Mouse (Mus musculus) hindbrain, embryonic 16.5 days (tissue): ENCODE measurements around the gene Micu1. TPM values are rescaled to one million over a fixed set of nuclear protein-coding genes. Genes with fewer than 3 reads are reported as not detected.

Experiments used
- ATAC-seq: fragments of 200-750 bp; cut with Nextera tagmentation; 2 replicates; pipeline ENCODE4 v1.8.0; 2017; ENCODE audit warnings: moderate TSS enrichment, moderate library complexity
- H3K27ac ChIP-seq: fragments of 300-500 bp; sonication (generic); 2 replicates; pipeline ENCODE4 v1.5.1; 2014; ENCODE audit warnings: low read depth, mild to moderate bottlenecking, control low read depth, low read length, moderate library complexity
- H3K27me3 ChIP-seq: fragments of 300-500 bp; sonication (generic); replicated peaks from 2 replicates; pipeline ENCODE4 v1.6.1; 2014; ENCODE audit warnings: low read length; ENCODE audit not compliant: control insufficient read depth, insufficient read depth
- H3K36me3 ChIP-seq: fragments of 300-500 bp; sonication (generic); 2 replicates; pipeline ENCODE4 v1.6.1; 2014; ENCODE audit warnings: mild to moderate bottlenecking, low read length, moderate library complexity, mixed read lengths; ENCODE audit not compliant: control insufficient read depth, insufficient read depth
- H3K4me1 ChIP-seq: fragments of 300-500 bp; sonication (generic); 2 replicates; pipeline ENCODE4 v1.6.1; 2014; ENCODE audit warnings: low read depth, low read length; ENCODE audit not compliant: control insufficient read depth, insufficient read depth
- H3K4me2 ChIP-seq: fragments of 300-500 bp; sonication (generic); 2 replicates; pipeline ENCODE4 v1.6.1; 2014; ENCODE audit warnings: mild to moderate bottlenecking, low read length, control low read depth, moderate library complexity
- H3K4me3 ChIP-seq: fragments of 300-500 bp; sonication (generic); 2 replicates; pipeline ENCODE4 v1.5.1; 2014; ENCODE audit warnings: mild to moderate bottlenecking, low read length, control low read depth, moderate library complexity
- H3K9ac ChIP-seq: fragments of 300-500 bp; sonication (generic); 2 replicates; pipeline ENCODE4 v1.6.1; 2014; ENCODE audit warnings: low read depth, mild to moderate bottlenecking, control low read depth, low read length, moderate library complexity
- H3K9me3 ChIP-seq: fragments of 300-500 bp; sonication (generic); 2 replicates; pipeline ENCODE4 v1.6.1; 2014; ENCODE audit warnings: mild to moderate bottlenecking, low read length, moderate library complexity; ENCODE audit not compliant: control insufficient read depth
- WGBS: fragments of 180-500 bp; shearing (Covaris S2); extraction: QIAGEN DNeasy Blood & Tissue Kit; methylation state at CpG from one replicate; pipeline ENCODE4 v1.1.7; 2014; 5-methylcytosine and 5-hydroxymethylcytosine counted together
- polyA plus RNA-seq: library from polyadenylated mRNA; unstranded; fragments of >200 nt; fragmentation: Nextera tagmentation; extraction: Ambion mirVana; gene quantifications from 2 replicates; pipeline ENCODE4 v1.2.1, GENCODE M21; 2015

The Micu1 gene
- polyA plus RNA-seq, 1 experiment from 2014 or later, result 85.0 TPM

DNA sequence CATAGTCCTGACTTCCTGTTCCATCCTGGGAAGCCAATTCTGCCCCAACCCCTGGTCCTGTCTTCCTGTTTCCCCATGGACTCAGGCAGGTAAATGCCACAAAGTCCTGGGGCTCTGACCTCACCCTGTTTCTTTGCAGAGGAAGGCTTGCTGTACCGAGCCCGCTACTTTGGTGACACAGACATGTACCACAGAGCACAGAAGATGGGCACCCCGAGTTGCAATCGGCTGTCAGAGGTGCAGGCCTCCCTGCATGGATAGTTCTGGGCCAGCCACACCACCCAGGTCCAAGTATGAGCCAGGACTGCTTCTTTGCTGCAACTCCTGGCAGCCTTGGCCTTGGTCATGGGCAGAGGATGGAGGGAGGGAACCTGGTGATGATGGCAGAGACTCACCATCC, 193.9 kb downstream of the Micu1 start:
- WGBS, result 91% methylated on average over 4 of the region's 4 CpGs
- peaks cover 15% of the 10 kb centered on the region; the same call in 1 of the 2 replicates for H3K36me3 ChIP-seq
- H3K4me3 ChIP-seq, result no peak overlapping the region
- H3K9me3 ChIP-seq, result no peaks in the 10 kb centered on the region
- H3K27me3 ChIP-seq, result no peaks in the 10 kb centered on the region
- ATAC-seq, result no peak
- peak overlapping the region; percentile 97 for H3K27ac ChIP-seq
- H3K4me1 ChIP-seq, result peaks cover 48% of the 10 kb centered on the region
- peak overlapping the region; percentile 37 for H3K9ac ChIP-seq
- no peak overlapping the region for H3K4me2 ChIP-seq

DNA sequence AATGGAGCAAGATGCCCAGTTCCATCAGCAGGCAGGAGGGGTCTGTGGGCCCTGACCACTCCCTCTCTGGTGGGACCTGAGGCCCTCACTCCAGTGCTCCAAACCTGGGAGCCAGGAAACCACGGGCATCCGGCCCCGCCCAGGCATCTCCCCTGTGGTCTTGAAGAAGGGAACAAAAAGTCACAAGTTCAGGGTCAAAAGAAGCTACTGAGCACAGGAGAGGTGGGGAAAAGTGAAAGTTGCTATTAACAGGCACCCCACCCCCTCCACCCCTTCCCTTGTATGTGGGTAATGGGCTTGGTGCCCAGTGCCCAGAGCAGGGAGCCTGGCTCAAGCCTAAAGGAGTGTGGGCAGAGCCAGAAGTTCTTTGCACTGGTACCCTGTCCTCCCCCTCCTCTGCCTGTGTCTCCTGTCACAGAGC, 194.6 kb downstream of the Micu1 start:
- Histone ChIP-seq H3K4me3 (no peak overlapping the region), H3K36me3 (peaks cover 11% of the 10 kb centered on the region; the same call in 1 of the 2 replicates), H3K27ac (peak overlapping the region; percentile 97), H3K9me3 (no peaks in the 10 kb centered on the region), H3K27me3 (no peaks in the 10 kb centered on the region), H3K4me2 (peak overlapping the region; percentile 41), H3K9ac (peak overlapping the region; percentile 46), H3K4me1 (peaks cover 53% of the 10 kb centered on the region)
- 27% methylated on average over 3 of the region's 3 CpGs for WGBS
- peak; percentile 46 for ATAC-seq

DNA sequence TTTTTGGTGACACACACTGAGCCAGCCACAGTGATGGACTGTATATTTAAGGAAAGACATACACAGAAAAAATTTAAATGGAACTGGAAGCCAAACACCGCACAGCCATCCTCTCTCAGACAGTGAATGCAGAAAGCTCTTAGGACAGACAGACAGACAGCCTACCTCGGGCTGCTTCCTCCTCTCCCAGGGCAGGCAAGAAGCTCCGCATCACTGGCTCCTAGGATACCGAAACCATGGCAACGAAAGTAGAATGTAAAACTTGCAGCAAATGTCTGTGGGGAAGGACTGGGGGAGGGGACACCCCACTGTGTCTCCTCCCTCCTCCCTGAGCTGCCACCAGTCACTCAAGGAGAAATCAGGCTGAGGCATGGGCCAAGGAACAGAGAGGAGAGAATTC, 195.2 kb downstream of the Micu1 start:
- WGBS, result 4% methylated on average over 5 of the region's 5 CpGs
- no peak overlapping the region for H3K4me3 ChIP-seq
- H3K4me2 ChIP-seq, result peak overlapping the region; percentile 41
- peaks cover 55% of the 10 kb centered on the region for H3K4me1 ChIP-seq
- ATAC-seq, result peak; percentile 5; the same call in 1 of the 2 replicates
- peaks cover 8% of the 10 kb centered on the region; the same call in 1 of the 2 replicates for H3K36me3 ChIP-seq
- no peaks in the 10 kb centered on the region for H3K27me3 ChIP-seq
- no peaks in the 10 kb centered on the region for H3K9me3 ChIP-seq
- peak overlapping the region; percentile 97 for H3K27ac ChIP-seq
- H3K9ac ChIP-seq, result peak overlapping the region; percentile 46

DNA sequence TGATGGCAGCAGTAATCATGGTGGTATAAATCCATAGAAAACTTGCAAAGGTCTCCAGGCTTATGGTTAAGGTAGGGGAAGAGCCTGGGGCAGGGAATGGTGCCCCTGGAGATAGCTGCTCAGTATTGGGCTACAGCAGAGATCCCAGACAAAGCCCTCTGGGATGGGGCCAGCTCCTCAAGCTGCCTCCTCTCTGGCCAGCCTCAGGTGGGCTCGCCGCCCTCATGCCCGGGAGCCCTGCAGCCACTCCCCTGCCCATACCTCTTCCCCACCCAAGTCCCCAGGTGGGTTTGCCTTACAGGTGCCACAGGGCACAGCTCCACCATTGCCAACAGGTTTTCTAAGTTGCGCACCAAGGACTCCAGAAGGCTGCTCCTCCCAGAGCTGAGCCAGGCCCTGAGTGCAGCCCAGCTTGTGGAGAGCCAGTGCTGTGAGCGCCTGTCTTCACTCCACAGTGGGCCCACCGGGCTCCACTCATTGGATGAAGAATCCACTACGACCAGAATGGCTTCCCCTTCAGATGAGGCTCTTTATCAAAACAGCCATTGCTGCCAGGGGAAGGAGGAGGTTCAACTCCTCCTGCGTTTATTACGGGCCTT, 196.0 kb downstream of the Micu1 start:
- H3K4me1 ChIP-seq, result peaks cover 63% of the 10 kb centered on the region
- H3K27ac ChIP-seq, result peak overlapping the region; percentile 97
- H3K9ac ChIP-seq, result peak overlapping the region; percentile 36; the same call in 1 of the 2 replicates
- ATAC-seq, result no peak
- no peak overlapping the region for H3K4me3 ChIP-seq
- 33% methylated on average over 9 of the region's 9 CpGs for WGBS
- H3K36me3 ChIP-seq, result peaks cover 8% of the 10 kb centered on the region; the same call in 1 of the 2 replicates
- no peak overlapping the region for H3K4me2 ChIP-seq
- no peaks in the 10 kb centered on the region for H3K9me3 ChIP-seq
- H3K27me3 ChIP-seq, result no peaks in the 10 kb centered on the region

DNA sequence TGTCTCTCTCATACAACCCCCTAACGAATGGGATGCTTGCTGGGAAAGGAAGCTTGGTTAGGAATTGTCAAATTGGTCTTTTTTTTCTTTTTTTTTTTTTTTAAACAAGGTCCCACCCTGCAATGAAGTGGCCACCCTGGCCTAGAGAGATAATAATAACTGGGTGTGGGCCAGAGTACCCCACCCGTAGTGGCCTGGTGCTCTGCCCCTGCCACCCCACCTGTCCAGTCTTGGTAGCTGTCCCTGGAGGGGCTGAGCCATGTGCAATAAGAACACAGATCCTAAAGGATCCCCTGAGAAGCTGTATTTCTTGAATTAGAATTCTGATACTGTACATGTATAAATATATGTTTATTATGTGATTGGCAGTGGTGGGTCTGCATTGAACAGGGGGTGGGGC, 196.7 kb downstream of the Micu1 start:
- H3K27me3 ChIP-seq, result no peaks in the 10 kb centered on the region
- peak overlapping the region; percentile 64 for H3K9ac ChIP-seq
- H3K27ac ChIP-seq, result peak overlapping the region; percentile 97
- no peaks in the 10 kb centered on the region for H3K9me3 ChIP-seq
- WGBS, result 9% methylated on average over 2 of the region's 2 CpGs
- no peak for ATAC-seq
- H3K36me3 ChIP-seq, result peaks cover 8% of the 10 kb centered on the region; the same call in 1 of the 2 replicates
- no peak overlapping the region for H3K4me2 ChIP-seq
- no peak overlapping the region for H3K4me3 ChIP-seq
- H3K4me1 ChIP-seq, result peaks cover 64% of the 10 kb centered on the region

DNA sequence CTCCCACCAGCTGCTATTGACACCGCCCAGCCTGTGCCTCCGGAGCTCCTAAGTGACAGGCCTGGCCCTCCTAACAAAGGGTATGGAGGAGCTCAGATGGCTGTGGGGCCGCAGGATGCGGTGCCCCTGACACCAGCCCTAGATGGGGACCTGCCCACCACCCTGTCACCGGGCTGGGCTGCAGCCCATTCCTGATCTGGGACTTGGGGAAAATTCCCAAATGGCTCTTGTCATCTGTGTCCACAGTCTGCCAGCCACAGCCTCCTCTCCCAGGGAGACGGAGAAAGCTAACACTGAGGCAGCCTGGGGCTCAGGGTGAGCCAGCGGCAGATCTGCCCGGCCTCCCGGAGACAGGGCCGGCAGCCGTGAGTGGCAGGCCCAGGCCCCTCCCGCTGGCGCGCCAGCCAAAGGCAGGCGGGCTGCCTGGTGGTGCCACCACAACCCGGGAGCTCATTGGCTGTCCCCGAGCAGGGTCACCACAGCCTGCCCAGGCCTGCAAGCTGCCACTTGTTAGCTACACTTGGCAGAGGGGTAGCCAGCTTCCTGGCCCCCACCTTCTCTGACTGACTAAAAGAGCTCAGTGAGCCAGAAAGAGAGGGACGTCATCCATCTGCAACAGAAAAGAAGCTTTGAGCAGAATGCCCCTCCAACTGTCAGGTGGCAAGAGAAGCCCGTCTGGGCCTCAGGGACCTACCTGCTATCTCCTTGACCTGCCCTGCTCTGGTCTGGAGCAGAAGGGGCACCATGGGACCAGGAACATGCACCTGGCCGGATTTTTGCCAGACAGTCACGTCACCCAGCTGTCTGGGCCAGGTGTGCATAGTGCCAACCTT, 197.3 kb downstream of the Micu1 start:
- Histone ChIP-seq H3K27me3 (no peaks in the 10 kb centered on the region), H3K9ac (peak overlapping the region; percentile 64), H3K9me3 (no peaks in the 10 kb centered on the region), H3K27ac (peak overlapping the region; percentile 97), H3K4me3 (no peak overlapping the region), H3K4me1 (peaks cover 64% of the 10 kb centered on the region), H3K4me2 (peak overlapping the region; percentile 38), H3K36me3 (peaks cover 8% of the 10 kb centered on the region; the same call in 1 of the 2 replicates)
- ATAC-seq, result peak; percentile 93
- WGBS, result 6% methylated on average over 17 of the region's 21 CpGs

DNA sequence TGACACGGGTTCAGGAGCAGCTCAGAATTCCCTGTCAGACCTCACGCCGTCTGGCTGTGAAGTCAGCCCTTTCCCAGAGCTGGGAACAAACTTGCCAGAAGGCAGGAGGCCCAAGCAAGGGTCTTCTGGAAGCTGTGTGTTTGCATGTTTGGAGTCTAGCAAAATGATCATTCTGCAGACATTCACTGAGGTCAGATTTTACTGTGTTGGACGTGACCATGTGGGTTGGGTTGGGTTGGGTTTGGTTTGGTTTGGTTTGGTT, 197.8 kb downstream of the Micu1 start:
- H3K9ac ChIP-seq, result peak overlapping the region; percentile 42
- peaks cover 8% of the 10 kb centered on the region; the same call in 1 of the 2 replicates for H3K36me3 ChIP-seq
- no peak for ATAC-seq
- no peaks in the 10 kb centered on the region for H3K9me3 ChIP-seq
- H3K27ac ChIP-seq, result peak overlapping the region; percentile 97
- H3K27me3 ChIP-seq, result no peaks in the 10 kb centered on the region
- H3K4me1 ChIP-seq, result peaks cover 59% of the 10 kb centered on the region
- H3K4me3 ChIP-seq, result no peak overlapping the region
- peak overlapping the region; percentile 26; the same call in 1 of the 2 replicates for H3K4me2 ChIP-seq
- 25% methylated on average over 4 of the region's 4 CpGs for WGBS

DNA sequence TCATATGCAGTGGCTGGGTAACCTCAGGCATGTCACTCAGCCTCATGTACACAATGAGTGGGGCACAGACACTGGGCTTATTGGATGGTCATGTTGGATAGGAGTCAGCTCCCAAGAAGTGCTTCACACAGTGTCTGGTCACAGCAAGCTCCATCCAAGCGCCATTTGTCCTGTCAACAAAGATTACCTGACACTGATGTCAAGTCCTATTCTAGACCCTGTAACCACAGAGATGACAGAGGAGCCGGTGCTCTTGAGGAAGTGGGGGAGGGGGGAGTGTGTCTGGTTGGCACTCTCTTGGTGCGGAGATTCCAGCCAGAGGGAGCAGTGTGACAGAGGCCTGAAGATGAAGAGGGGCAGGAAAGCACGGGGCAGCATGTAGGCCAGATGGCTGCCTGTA, 198.7 kb downstream of the Micu1 start:
- Histone ChIP-seq H3K4me3 (no peak overlapping the region), H3K4me2 (no peak overlapping the region), H3K4me1 (peaks cover 59% of the 10 kb centered on the region), H3K9me3 (no peaks in the 10 kb centered on the region), H3K27ac (peak overlapping the region; percentile 97), H3K9ac (no peak overlapping the region), H3K27me3 (no peaks in the 10 kb centered on the region), H3K36me3 (peaks cover 5% of the 10 kb centered on the region; the same call in 1 of the 2 replicates)
- 47% methylated on average over 4 of the region's 4 CpGs for whole genome bisulfite sequencing
- ATAC-seq, result no peak

DNA sequence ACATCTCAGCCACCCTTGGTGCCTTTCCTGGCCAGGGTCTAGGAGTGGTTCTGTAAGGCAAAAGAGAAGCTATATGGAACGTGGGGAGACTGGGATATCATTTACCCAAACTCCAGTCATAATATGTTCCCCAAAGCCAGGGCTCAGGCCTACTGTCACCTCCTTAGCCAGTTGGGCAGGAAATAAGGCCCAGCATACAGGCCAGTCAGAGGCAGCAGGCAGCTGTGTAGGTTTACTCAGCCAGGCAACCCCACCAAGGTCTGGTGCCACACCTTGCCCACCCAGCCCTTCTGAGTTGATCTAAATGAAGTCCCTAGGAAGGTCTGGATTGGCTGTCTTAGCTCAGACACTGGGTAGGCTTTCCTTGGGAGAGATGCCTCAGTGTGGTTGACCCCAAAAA, 199.2 kb downstream of the Micu1 start:
- Histone ChIP-seq H3K9ac (no peak overlapping the region), H3K4me3 (no peak overlapping the region), H3K4me1 (peaks cover 56% of the 10 kb centered on the region), H3K27me3 (no peaks in the 10 kb centered on the region), H3K36me3 (peaks cover under 1% of the 10 kb centered on the region; the same call in 1 of the 2 replicates), H3K4me2 (no peak overlapping the region), H3K9me3 (no peaks in the 10 kb centered on the region), H3K27ac (peak overlapping the region; percentile 97)
- no peak for ATAC-seq
- 92% methylated on average over 1 of the region's 1 CpGs for WGBS
